Mouse (Mus musculus) gastrocnemius, adult 2 months (tissue): ENCODE data around the gene Prune2. TPM values are rescaled to one million over a fixed set of nuclear protein-coding genes. Genes with fewer than 3 reads are reported as not detected.

Source experiments
- DNase-seq: peaks from one replicate; pipeline ENCODE4 v3.0.0; 2022
- H3K27ac ChIP-seq: fragments of 200-600 bp; 2 replicates; pipeline ENCODE4 v1.8.1; 2022; ENCODE audit warnings: mild to moderate bottlenecking
- H3K4me3 ChIP-seq: fragments of 200-600 bp; 2 replicates; pipeline ENCODE4 v1.8.1; 2022; ENCODE audit warnings: mild to moderate bottlenecking, moderate library complexity
- CTCF ChIP-seq: fragments of 200-600 bp; IDR thresholded peaks from 2 replicates; pipeline ENCODE4 v1.8.1; 2022; ENCODE audit warnings: antibody characterized with exemption, mild to moderate bottlenecking, moderate library complexity
- intact Hi-C: fragments of 180-260 bp; cut with DNase I; formaldehyde crosslinking; loops from one replicate; pipeline ENCODE4 v1.15.1; 2025
- total RNA-seq, 2 experiments: library from RNA; stranded (reverse); gene quantifications; 2 replicates each; pipeline ENCODE4 v1.2.3; 2021

The Prune2 gene
- total RNA-seq, 2 experiments from 2014 or later = 5.9 to 9.6 TPM

GRCm38 (mm10) chr19:17096338-17096737 is 140.4 kb downstream of the Prune2 start:
- no peak for DNase-seq
- H3K27ac ChIP-seq = no peak overlapping the region
- intact Hi-C loops = no loop called here
- no peak overlapping the region for H3K4me3 ChIP-seq
- no peak for TF ChIP-seq CTCF

GRCm38 (mm10) chr19:17097210-17097609 is 141.3 kb downstream of the Prune2 start:
- Histone ChIP-seq H3K27ac (no peak overlapping the region), H3K4me3 (no peak overlapping the region)
- intact Hi-C loops = no loop called here
- no peak for DNase-seq
- TF ChIP-seq CTCF = no peak

- Histone ChIP-seq H3K27ac (no peak overlapping the region), H3K4me3 (no peak overlapping the region)
- no peak for DNase-seq
- TF ChIP-seq CTCF = no peak
- intact Hi-C loops = no loop called here
These were observed 152.9 kb downstream of the Prune2 start for GRCm38 (mm10) chr19:17108782-17109181.

- intact Hi-C loops = loop anchor here (2.0 to 5.0 kb wide), 2 partner anchors 265 to 1423 kb away; no protein-coding TSS in a partner anchor
- Histone ChIP-seq H3K4me3 (no peak overlapping the region), H3K27ac (no peak overlapping the region)
- TF ChIP-seq CTCF = peak; percentile 55
- DNase-seq = peak; percentile 52
These were observed 168.3 kb downstream of the Prune2 start for GRCm38 (mm10) chr19:17124034-17124735.

GRCm38 (mm10) chr19:17125380-17125779 is 169.5 kb downstream of the Prune2 start:
- intact Hi-C loops = loop anchor here (2.0 kb wide), 1 partner anchor 263 kb away; no protein-coding TSS in a partner anchor
- Histone ChIP-seq H3K27ac (no peak overlapping the region), H3K4me3 (no peak overlapping the region)
- no peak for TF ChIP-seq CTCF
- peak; percentile 24 for DNase-seq

GRCm38 (mm10) chr19:17130544-17130943 is 174.6 kb downstream of the Prune2 start:
- TF ChIP-seq CTCF = no peak
- intact Hi-C loops = no loop called here
- DNase-seq = no peak
- Histone ChIP-seq H3K4me3 (no peak overlapping the region), H3K27ac (no peak overlapping the region)

GRCm38 (mm10) chr19:17136677-17137460 is 181.0 kb downstream of the Prune2 start:
- H3K4me3 ChIP-seq = peak overlapping the region; percentile 65
- intact Hi-C loops = no loop called here

GRCm38 (mm10) chr19:17137656-17138055 is 181.7 kb downstream of the Prune2 start:
- no peak overlapping the region for H3K4me3 ChIP-seq
- intact Hi-C loops = loop anchor here (2.0 kb wide), 1 partner anchor 21 kb away; no protein-coding TSS in a partner anchor
- TF ChIP-seq CTCF = no peak
- no peak overlapping the region for H3K27ac ChIP-seq
- no peak for DNase-seq

More at GRCm38 (mm10) chr19:17136677-17137460, 181.0 kb downstream of the Prune2 start:
- DNase-seq = peak; percentile 25
- TF ChIP-seq CTCF = no peak
- no peak overlapping the region for H3K27ac ChIP-seq

- no peak for TF ChIP-seq CTCF
- intact Hi-C loops = loop anchor here (2.0 kb wide), 1 partner anchor 22 kb away; no protein-coding TSS in a partner anchor
- no peak for DNase-seq
- no peak overlapping the region for H3K27ac ChIP-seq
- no peak overlapping the region for H3K4me3 ChIP-seq
These were observed 182.4 kb downstream of the Prune2 start for GRCm38 (mm10) chr19:17138144-17138915.

GRCm38 (mm10) chr19:17140016-17140914 is 184.3 kb downstream of the Prune2 start:
- intact Hi-C loops = no loop called here
- DNase-seq = no peak
- Histone ChIP-seq H3K27ac (no peak overlapping the region), H3K4me3 (no peak overlapping the region)
- no peak for TF ChIP-seq CTCF

- intact Hi-C loops = no loop called here
- no peak for TF ChIP-seq CTCF
- Histone ChIP-seq H3K4me3 (no peak overlapping the region), H3K27ac (no peak overlapping the region)
- DNase-seq = no peak
These were observed 187.3 kb downstream of the Prune2 start for GRCm38 (mm10) chr19:17143245-17143644.
